Mouse (Mus musculus): ENCODE results near the gene Atp13a2.
A peak's percentile ranks its signal among the peaks of the same experiment; 100 is the strongest.

Atp13a2 gene

GRCm38 (mm10) chr4:140996812-140997211, 10.1 kb downstream of the Atp13a2 start:
- no peak for ATAC-seq (ENCODE audit: low TSS enrichment)

DNA sequence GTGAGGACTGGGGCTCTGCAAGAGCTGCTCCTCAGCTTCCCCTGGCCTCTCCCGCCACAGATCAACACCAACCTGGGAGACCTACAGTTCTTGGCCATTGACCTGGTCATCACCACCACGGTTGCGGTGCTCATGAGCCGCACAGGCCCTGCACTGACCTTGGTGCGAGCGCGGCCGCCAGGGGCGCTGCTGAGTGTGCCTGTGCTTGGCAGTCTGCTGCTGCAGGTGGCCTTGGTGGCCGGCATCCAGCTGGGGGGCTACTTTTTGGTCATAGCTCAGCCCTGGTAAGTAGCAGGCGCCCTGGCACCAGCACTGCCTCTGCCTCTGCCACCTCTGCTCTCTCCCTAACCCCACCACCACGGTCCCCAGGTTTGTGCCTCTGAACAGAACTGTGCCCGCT, 19.3 kb downstream of the Atp13a2 start:
- ATAC-seq (ENCODE audit: low TSS enrichment) = no peak

DNA sequence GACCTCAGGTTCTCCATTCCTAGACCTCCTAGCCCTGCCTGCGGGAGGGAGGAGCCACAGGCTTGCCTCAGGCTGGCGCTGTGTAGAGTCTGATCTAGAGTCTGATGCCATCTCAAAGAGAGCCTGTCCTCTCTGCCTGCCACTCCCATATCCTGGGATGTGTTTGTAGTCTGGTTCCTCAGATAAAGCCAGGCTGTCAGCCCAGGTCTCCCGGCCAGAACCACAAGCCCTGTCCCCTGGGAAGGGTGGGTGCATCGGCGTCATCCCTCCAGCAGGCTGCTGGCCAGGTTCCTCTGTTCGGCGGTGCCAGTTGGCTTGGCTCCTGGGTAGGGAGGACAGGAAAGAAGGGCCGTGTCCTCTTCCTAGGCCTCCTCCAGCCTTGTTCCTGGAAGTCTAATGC, 21.4 kb downstream of the Atp13a2 start:
- no peak for ATAC-seq (ENCODE audit: low TSS enrichment)

DNA sequence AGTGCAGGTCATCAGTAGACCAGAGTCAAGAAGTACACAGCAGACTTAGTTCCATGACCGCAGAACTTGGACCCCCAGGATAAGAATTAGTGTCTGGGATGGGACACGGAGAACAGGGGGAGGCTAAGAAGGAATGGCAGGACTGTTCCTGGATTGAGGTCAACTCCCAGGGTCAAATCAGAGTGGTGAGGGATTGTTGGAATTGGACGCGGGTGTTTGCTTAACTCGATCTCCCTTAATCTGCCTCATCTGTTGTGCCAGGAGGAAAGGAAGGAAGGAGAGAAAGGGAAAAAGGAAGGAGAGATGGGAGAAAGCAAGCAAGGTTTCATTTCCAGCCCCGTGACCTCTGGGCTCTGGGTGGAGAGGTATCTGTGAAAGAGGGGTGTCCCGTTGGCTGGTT, 23.4 kb downstream of the Atp13a2 start, which contains the start of gene Mfap2:
TSS of gene Mfap2 (plus strand) at position 301 of the 400 bp plus-strand sequence.
- no peak for ATAC-seq (ENCODE audit: low TSS enrichment)

- peak; percentile 24 for ATAC-seq (ENCODE audit: low TSS enrichment)
These were observed 23.9 kb downstream of the Atp13a2 start for GRCm38 (mm10) chr4:141010526-141010925.

DNA sequence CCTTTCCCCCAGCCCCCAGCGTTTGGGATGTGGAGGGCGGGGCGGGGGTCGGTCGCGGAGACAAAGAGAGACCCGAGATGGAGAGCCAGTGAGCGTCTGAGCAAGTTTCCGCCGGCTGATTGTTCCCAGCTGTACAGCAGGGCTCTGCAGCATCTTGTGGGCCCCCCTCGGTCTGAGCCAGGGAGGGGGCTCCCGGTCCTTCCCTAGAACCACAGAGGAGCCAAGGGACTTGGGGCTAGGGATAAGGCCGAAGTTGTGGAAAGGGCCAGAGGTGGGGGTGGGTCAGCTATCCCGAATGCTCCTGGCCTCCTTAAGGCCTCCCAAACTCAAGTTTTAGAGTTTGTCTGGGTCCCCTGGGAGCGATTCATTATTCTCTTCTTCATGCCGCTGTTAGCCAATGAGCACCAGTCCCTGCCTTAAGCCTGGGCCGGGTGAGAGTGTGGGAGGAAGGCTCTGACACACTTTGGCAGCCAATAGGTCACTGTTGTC, 24.3 kb downstream of the Atp13a2 start:
- ATAC-seq (ENCODE audit: low TSS enrichment) = no peak

DNA sequence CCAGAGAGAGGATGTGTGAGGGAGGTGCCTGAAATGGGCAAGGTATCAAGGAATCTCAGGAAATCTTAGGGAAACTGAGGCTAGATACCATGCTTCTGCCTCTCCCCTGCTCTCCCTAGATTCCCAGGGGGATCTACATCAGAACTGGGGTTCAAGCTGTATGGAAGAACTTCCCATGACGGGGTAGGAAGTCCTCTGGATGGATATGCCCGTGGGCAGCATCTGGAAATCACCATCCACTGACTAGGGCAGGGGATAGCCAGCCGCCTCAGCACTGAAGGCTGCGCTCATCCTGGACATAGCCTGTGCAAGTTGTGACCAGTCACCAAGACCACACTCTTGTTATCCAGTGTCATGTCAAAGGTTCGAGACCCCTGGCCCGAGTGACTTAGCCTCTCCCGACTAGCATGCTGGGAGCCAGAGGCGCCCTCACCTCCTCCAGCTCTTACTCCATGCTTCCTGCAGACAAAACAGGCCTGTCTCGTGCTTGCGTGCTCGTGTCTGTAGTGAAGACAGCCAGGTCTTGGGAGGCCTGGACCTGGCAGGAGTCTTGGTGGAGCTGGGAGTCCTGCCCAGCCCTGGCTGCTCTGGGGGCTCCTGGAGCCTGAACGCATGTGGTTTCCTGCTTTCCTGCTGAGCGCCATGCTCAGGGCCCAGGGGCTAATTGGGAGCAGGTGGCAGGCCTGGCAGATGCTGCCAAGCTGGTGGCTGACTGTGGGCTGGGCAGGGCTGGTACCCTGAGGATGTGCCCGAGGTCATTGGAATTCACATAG, 25.1 kb downstream of the Atp13a2 start:
- no peak for ATAC-seq (ENCODE audit: low TSS enrichment)

DNA sequence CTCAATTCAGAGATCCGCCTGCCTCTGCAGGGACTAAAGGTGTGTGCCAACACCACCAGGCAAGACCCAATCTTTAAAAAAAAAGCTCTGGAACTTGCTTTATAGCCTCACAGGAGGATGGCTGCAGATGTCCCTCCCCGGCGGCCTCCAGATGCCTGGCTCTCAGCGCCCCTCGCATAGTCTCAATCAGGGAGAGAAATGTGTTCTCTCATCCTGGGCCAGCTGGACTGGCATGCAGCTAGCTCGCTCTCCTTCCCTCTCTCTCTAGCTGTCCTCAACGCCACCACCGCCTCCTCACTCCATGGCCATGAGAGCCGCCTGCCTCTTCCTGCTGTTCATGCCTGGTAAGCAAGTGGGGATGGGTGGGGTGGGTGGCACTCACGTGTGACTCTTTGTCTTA, 25.9 kb downstream of the Atp13a2 start:
- peak; percentile 35; the same call in 1 of the 2 replicates for ATAC-seq (ENCODE audit: low TSS enrichment)

- ATAC-seq (ENCODE audit: low TSS enrichment) = no peak
These were observed 27.4 kb downstream of the Atp13a2 start for GRCm38 (mm10) chr4:141014114-141014513.

DNA sequence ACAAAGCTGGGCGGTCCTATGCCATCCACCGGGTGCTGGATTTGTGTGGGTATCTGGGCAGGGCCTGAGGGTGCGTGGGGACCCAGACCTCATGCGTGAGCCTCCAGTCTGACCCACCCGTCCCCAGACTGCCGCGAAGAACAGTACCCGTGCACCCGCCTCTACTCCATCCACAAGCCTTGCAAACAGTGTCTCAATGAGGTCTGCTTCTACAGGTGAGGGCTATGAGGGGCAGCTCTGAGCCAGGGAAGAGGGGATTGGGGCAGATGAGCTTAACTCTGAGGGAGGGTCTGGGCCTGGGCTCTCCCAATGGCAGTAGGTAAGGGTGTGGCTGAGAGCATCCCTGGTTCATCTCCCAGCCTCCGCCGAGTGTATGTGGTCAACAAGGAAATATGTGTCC, 28.2 kb downstream of the Atp13a2 start:
- ATAC-seq (ENCODE audit: low TSS enrichment) = peak; percentile 11; the same call in 1 of the 2 replicates

DNA sequence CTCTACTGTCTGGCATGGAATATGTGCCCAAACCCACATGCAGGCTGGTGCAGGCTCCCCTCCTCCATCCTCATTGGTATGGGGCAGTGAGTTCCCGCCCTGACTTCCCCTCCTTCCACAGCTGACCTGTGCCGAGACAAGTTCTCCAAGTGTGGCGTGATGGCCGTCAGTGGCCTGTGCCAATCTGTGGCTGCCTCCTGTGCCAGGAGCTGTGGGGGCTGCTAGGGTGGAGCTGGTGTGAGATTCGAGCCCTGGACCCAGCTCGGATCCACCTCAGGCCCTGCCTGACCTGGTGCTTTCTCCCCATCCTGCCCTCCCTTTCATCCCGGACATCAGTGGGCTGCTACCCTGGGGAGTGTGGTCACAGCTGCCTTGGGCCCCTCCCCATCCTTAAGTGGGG, 28.7 kb downstream of the Atp13a2 start:
- no peak for ATAC-seq (ENCODE audit: low TSS enrichment)

- peak; percentile 45; the same call in 1 of the 2 replicates for ATAC-seq (ENCODE audit: low TSS enrichment)
These were observed 29.6 kb downstream of the Atp13a2 start for GRCm38 (mm10) chr4:141016311-141016710.

DNA sequence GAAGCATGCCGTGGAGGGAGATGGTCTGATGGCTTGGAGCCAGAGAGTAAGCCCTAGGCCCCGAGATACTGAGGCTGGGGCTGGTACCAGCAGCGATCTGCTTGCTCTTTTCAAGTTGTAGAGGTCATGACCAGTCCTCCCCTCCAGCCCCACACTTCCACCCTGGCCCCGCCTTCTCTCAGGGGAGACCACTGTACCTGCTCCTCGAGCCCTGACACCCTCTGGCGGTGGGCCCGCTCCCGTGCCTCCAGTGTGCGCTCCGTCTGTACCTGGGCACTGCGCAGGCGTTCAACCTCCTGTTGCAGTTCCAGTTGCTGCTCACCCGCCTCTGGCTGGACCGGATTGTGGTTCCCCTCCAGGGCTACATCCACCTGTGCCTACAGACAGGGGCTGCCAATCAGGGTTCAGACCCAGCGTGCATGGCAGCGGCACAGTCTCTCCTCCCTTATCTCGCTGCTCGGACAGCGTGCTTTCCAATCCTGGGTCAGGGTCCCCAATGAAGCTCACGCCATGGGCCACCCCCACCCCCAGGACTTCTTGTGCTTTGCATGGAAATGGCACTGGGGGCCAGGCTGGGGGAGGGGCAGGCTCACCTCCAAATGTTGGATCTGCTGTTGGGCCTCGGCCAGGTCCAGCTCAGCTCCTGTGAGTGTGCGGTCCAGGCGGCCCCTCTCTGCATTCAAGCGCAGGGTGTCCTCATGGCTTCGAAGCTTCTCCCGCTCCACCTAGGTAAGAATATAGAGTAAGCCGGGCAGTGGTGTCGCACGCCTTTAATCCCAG, 31.2 kb downstream of the Atp13a2 start:
- ATAC-seq (ENCODE audit: low TSS enrichment) = no peak

DNA sequence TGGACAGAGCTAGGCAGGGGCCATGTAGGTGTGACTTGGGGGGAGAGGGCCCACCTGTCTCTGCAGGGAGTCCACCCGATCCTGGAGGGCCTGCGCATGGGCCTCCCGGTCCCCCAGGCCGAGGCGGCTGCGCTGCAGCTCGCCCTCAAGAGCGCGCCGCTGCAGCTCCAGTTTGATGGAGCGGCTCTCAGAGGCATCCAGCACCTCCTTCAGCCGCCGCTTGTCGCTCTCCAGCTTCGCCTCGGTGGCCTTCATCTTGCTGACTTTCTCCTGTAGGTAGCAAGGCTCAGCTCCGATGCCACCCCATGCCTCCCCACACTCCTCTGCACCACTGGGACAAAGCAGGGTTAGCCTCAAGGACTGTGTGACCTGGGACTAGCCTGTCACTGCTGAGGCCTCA, 33.5 kb downstream of the Atp13a2 start:
- ATAC-seq (ENCODE audit: low TSS enrichment) = no peak

DNA sequence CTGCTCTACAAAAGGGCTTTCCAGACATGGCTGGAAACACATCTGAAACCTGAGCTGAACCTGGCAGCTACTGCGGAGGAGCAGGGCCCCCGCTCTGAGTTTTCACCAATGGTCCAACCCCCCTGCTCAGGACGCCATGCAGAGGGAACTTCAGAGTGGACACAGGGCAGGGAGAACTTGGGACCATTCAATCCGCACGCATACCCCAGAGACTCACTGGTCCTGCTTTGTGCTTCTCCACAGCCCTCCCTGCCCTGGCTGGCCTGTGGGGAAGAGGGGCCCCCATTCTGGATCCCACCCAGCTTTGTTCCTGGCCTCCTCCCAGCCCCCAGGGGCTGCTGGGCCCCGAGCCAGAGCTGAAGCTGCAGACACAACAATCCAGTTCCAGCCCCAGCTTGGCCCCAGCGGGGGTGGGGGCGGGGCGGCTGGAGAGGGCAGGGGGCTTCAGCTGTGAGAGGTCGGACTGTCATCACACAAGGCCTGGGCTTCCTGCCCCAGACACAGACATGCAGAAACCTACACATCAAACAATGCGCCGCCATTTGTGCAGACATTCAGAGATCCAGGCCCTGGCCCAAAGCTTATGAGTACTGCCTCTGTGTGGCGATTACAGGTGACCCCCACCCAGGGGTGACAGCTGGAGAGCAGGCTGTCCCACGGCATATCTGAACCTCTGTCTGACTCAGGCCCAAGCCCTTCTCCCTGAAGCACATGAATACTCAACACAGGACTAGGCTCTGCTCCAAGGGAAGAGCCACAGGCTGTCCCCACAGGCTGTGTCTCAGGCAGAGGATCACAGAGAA, 34.3 kb downstream of the Atp13a2 start:
- no peak; the same call in 1 of the 2 replicates for ATAC-seq (ENCODE audit: low TSS enrichment)

- ATAC-seq (ENCODE audit: low TSS enrichment) = no peak; the same call in 1 of the 2 replicates
These were observed 34.9 kb downstream of the Atp13a2 start for GRCm38 (mm10) chr4:141021614-141021929.

GRCm38 (mm10) chr4:141024052-141024451, 37.4 kb downstream of the Atp13a2 start:
- ATAC-seq (ENCODE audit: low TSS enrichment) = peak; percentile 80

DNA sequence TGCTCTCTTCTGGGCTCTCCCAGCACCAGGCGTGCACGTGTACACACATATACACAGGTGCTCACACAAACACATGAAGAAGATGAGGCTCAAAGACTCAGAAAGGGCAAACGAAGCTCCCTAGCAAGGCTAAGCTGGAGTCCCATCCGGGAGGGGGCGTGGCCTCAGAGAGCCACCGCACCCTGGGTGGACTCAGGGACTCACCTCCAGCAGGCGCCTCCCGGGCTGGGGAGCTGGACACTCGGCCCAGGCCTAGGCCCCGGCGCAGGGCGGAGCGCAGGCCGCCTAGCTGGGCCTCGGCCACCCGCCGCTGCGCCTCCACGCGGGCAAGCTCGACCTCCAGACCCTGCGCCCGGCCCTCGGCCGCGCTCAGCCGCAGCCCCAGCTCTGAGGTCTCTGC, 38.3 kb downstream of the Atp13a2 start:
- ATAC-seq (ENCODE audit: low TSS enrichment) = no peak

GRCm38 (mm10) chr4:141030541-141031206, 44.0 kb downstream of the Atp13a2 start:
- ATAC-seq (ENCODE audit: low TSS enrichment) = no peak

DNA sequence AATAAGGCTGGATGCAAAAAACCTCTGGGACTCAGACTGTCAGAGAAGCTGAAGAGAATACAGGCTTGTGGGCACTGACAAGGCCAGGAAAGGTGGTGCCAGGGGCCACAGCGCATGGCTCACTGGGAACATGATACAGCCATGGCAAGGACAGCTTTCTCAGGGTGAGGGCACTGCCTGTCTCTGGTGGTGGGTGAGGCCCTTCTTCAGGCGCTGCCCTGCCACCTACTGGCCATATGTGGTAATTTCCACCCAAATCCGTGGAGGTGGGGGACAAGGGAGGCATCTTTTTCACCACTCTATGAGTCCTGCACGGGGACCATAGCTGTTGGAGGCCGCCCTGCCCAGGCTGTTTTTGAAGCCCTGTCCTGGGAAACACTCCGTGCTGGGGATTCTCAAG, 45.1 kb downstream of the Atp13a2 start:
- ATAC-seq (ENCODE audit: low TSS enrichment) = peak; percentile 77
